Mouse (Mus musculus) left cerebral cortex, postnatal 4 days (tissue): ENCODE measurements at regions not wholly inside any gene's neighbourhood (a gene's known extent, or its start where the extent isn't known, plus 50 kb on each side); places are given as distances from the start of the nearest gene placed in this dataset.

Source experiments
- DNase-seq: peaks from one replicate; pipeline ENCODE4 v3.0.0-alpha.2; 2022
- intact Hi-C: fragments of 180-260 bp; cut with DNase I; formaldehyde crosslinking; loops from one replicate; pipeline ENCODE4 v1.15.1; 2025

DNA sequence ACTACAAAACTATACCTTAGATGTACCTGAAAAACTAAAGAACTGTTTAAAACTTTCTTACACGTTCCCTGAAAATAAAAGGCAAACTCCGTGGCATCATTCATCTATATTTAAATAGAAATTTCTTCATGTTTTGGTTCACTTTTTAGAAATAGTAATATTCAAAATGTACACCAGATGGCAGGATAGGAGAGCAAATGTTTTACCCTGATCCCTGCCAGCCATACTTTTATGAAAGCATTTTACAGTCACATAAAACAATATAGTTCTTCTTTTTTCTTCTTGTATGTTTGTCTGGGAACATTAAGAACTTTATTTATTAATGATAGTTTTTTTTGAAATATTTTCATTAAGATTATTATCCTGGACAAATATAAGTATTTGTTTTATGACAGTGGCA lies 68.5 kb downstream of the 4921530L21Rik start:
- intact Hi-C loops: loop anchor here (2.0 kb wide), 1 partner anchor 959 kb away; no protein-coding TSS in a partner anchor
- no peak for DNase-seq

DNA sequence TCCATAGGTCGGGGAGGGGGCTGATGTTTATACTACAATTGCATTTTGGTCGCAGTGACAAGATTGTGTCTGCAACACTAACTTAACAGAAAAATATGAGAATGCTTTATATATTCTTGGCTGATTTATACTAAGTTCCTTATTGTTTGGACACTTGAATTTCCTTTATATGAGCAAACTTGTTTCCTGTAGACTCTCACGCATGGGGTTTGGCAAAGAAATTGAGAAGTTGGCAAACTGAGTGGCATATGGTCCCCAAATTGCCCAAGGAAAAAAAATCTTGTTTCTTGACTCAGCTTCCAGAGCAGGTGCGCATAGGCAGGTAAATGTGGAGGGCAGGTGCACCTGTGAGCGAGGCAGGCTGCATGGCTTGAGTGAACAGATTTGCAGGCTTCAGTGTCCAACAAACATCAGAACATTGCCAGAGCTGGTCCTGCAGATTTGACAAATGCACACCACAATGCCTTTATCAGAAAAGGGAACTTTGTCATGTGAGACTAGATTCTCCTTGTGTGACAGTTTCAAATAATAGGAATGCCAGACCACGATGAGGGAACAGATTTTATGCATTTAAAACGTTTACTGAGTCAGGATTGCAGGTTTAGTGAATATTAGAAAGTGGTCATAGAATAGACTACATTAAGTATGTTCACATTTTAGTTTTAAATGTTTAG lies 75.1 kb downstream of the 4921530L21Rik start:
- DNase-seq: no peak
- intact Hi-C loops: no loop called here

DNA sequence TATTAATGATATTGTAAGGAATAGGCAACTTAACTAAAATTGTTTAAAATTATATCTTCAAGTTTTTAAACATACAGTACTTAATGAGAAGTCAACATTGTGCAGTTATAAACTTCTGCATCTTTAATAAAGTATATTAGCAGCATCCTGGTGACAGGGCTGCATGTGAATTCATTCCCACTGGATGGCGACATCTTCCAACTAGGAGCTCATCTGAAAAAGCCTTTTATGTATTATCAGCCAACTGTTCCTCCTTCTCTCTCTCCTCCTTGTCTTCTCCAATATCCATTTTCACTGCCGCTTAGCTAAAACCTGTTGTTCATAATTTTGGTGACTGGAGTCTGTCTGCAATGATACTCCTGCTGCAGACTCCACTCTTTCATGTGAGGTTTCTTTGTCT lies 103.0 kb downstream of the 4921530L21Rik start:
- intact Hi-C loops: no loop called here
- peak; percentile 4 for DNase-seq

DNA sequence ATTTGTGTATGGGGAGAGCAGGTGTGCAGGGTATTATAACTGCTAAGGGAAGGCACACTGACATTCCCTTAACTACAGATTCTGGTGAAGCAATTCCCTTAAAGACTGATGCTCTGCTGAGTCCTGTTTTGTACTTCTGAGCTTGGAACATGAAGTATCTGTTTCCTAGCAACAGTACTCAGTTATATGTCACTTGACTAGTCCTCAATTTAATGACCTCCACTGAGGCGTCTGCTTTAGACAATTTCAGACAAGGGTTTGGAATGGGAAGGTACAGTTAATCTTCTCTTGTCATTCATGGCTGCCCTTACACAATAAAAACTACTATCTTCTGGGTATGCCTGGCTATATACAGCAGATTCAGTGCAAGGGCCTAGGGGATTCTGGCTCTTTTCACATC lies 117.3 kb downstream of the 4921530L21Rik start:
- intact Hi-C loops: no loop called here
- no peak for DNase-seq

DNA sequence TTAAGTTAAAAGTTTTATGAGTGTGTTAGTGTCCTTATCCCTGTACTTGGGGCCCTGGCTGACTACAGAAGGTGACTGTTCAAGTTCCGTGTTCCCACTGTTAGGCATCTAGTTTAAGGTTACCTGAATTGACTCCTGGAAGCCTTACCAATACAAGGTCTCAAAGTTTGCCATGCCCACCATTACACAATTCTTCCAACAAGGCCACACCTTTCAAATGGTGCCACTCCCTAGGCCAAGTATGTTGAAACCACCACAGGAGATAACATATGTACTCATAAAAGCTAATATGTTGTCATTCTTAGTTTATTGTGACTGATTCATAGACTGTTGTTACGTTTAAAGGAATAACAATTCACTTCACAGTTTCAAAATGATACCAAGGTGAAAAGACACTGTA lies 140.6 kb downstream of the 4921530L21Rik start:
- no peak for DNase-seq
- intact Hi-C loops: no loop called here
